Mouse (Mus musculus): ENCODE data around the gene Atxn10.

GRCm38 (mm10) chr15:85319924-85320668 lies 15.9 kb upstream of the Atxn10 start:
- no peak for TF ChIP-seq GATA1 (IDR thresholded peaks at IDR 0.05; ENCODE audit: low read length)
- TF ChIP-seq TAL1 (IDR thresholded peaks at IDR 0.05; ENCODE audit: low read length) = no peak

Measured in erythroblast, embryonic 14.5 days (primary cell).